In the genomic region with DNA sequence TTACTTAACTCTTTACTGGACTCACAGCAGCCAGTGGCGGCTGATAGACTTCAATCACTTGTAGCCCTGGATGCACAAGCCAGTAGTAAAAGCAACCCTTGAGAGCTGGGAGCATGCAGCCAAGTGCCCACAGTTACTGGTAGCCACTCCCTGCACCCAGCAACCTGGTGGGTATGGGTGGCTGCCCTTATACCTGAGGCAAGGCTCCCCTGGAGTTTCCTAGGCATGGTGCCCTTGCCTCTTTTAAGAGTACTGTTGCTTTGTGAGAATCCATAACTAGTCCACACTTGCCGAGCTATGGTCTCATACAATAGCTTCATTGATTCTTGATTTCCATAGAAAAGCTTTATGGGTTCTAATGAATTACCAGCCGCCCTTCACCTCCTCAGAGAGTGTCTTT, we compare ENCODE assay signal across 12 mouse cellular contexts.
DNase-seq lines count a peak whose midpoint lies in the region; ATAC-seq lines count a peak whose summit lies in the region.
"Had no signal": no experiment of that assay in that cellular context is flagged by ENCODE, and none has a peak within 500 bp of the region (broad histone marks: within the 10 kb centered on the region; RNA-seq: fewer than 3 reads in every experiment).

No protein-coding gene starts in this region.

- H3K27ac ChIP-seq in hindbrain, embryonic 12.5 days: no peak overlapping the region
- H3K27ac ChIP-seq in hindbrain, embryonic 11.5 days (ENCODE audit: low read depth, low read length): no peak overlapping the region
- peak overlapping the region; percentile 77 for H3K27ac ChIP-seq in embryonic facial prominence, embryonic 12.5 days
- peak overlapping the region; percentile 76 for H3K27ac ChIP-seq in limb, embryonic 10.5 days
- no peak overlapping the region for H3K27ac ChIP-seq in liver, embryonic 11.5 days (ENCODE audit: low read depth, low read length)
- H3K27ac ChIP-seq: hindbrain, postnatal 0 days had no signal

- no peaks in the 10 kb centered on the region for H3K9me3 ChIP-seq in hindbrain, embryonic 12.5 days (replicated peaks)
- H3K9me3 ChIP-seq in hindbrain, embryonic 11.5 days (ENCODE audit: control insufficient read depth, low read length): no peaks in the 10 kb centered on the region
- H3K9me3 ChIP-seq in embryonic facial prominence, embryonic 12.5 days: no peaks in the 10 kb centered on the region
- H3K9me3 ChIP-seq in limb, embryonic 10.5 days (replicated peaks): no peaks in the 10 kb centered on the region
- no peaks in the 10 kb centered on the region for H3K9me3 ChIP-seq in liver, embryonic 11.5 days (ENCODE audit: control insufficient read depth, low read length)

- 54% methylated on average over 3 of the region's 3 CpGs for WGBS in hindbrain, embryonic 12.5 days
- WGBS in hindbrain, embryonic 11.5 days: 63% methylated on average over 3 of the region's 3 CpGs
- WGBS in embryonic facial prominence, embryonic 12.5 days: 56% methylated on average over 3 of the region's 3 CpGs
- 69% methylated on average over 3 of the region's 3 CpGs for WGBS in limb, embryonic 10.5 days
- WGBS in liver, embryonic 11.5 days: 88% methylated on average over 3 of the region's 3 CpGs

- peaks cover 2% of the 10 kb centered on the region; the same call in 1 of the 2 replicates for H3K27me3 ChIP-seq in hindbrain, embryonic 12.5 days
- 0 out of 2 replicates have a peak, but pooled peaks cover 2% of the 10 kb centered on the region for H3K27me3 ChIP-seq in hindbrain, embryonic 11.5 days (ENCODE audit: control insufficient read depth, insufficient read depth, low read length)
- no peaks in the 10 kb centered on the region for H3K27me3 ChIP-seq in embryonic facial prominence, embryonic 12.5 days
- H3K27me3 ChIP-seq in limb, embryonic 10.5 days (ENCODE audit: low read depth, poor library complexity, severe bottlenecking): no peaks in the 10 kb centered on the region
- no peaks in the 10 kb centered on the region for H3K27me3 ChIP-seq in liver, embryonic 11.5 days (replicated peaks; ENCODE audit: control insufficient read depth, insufficient read depth, low read length)

- no peak overlapping the region for H3K4me3 ChIP-seq in hindbrain, embryonic 12.5 days
- no peak overlapping the region for H3K4me3 ChIP-seq in hindbrain, embryonic 11.5 days (ENCODE audit: low read depth, low read length)
- peak overlapping the region; percentile 18; the same call in 1 of the 2 replicates for H3K4me3 ChIP-seq in embryonic facial prominence, embryonic 12.5 days
- peak overlapping the region; percentile 28; the same call in 1 of the 2 replicates for H3K4me3 ChIP-seq in limb, embryonic 10.5 days
- H3K4me3 ChIP-seq in liver, embryonic 11.5 days (ENCODE audit: low read depth, low read length): no peak overlapping the region

- no peak for ATAC-seq in hindbrain, embryonic 12.5 days (ENCODE audit: low FRiP score)
- no peak; the same call in 1 of the 2 replicates for ATAC-seq in hindbrain, embryonic 11.5 days (ENCODE audit: low FRiP score)
- ATAC-seq in embryonic facial prominence, embryonic 12.5 days (ENCODE audit: insufficient number of reproducible peaks, insufficient read depth, low FRiP score, low TSS enrichment): no peak
- no peak for ATAC-seq in liver, embryonic 11.5 days (replicated peaks; ENCODE audit: low FRiP score)
- ATAC-seq: hindbrain, postnatal 0 days had no signal

- 0 out of 2 replicates have a peak, but pooled peaks cover 2% of the 10 kb centered on the region for H3K36me3 ChIP-seq in hindbrain, embryonic 12.5 days
- no peaks in the 10 kb centered on the region for H3K36me3 ChIP-seq in hindbrain, embryonic 11.5 days (ENCODE audit: control insufficient read depth, insufficient read depth, low read length)
- peaks cover 15% of the 10 kb centered on the region; the same call in 1 of the 2 replicates for H3K36me3 ChIP-seq in embryonic facial prominence, embryonic 12.5 days
- peaks cover 44% of the 10 kb centered on the region for H3K36me3 ChIP-seq in limb, embryonic 10.5 days
- H3K36me3 ChIP-seq in liver, embryonic 11.5 days (ENCODE audit: control insufficient read depth, insufficient read depth, low read length): no peaks in the 10 kb centered on the region; the same call in 1 of the 2 replicates

- H3K4me1 ChIP-seq in hindbrain, embryonic 12.5 days: peaks cover 31% of the 10 kb centered on the region
- H3K4me1 ChIP-seq in hindbrain, embryonic 11.5 days (replicated peaks; ENCODE audit: control insufficient read depth, insufficient read depth, low read length): peaks cover 4% of the 10 kb centered on the region; the same call in 1 of the 2 replicates
- H3K4me1 ChIP-seq in embryonic facial prominence, embryonic 12.5 days: peaks cover 64% of the 10 kb centered on the region
- peaks cover 81% of the 10 kb centered on the region for H3K4me1 ChIP-seq in limb, embryonic 10.5 days
- H3K4me1 ChIP-seq in liver, embryonic 11.5 days (replicated peaks; ENCODE audit: control insufficient read depth, insufficient read depth, low read length): peaks cover 11% of the 10 kb centered on the region

- H3K9ac ChIP-seq in hindbrain, embryonic 12.5 days: no peak overlapping the region
- no peak overlapping the region for H3K9ac ChIP-seq in hindbrain, embryonic 11.5 days (ENCODE audit: low read depth, low read length)
- H3K9ac ChIP-seq in embryonic facial prominence, embryonic 12.5 days: peak overlapping the region; percentile 42
- H3K9ac ChIP-seq in liver, embryonic 11.5 days (ENCODE audit: low read depth, low read length): no peak overlapping the region

- 0 out of 2 replicates have a peak overlapping the region, but pooled peaks have one; percentile 1 for H3K4me2 ChIP-seq in hindbrain, embryonic 12.5 days (replicated peaks)
- no peak overlapping the region for H3K4me2 ChIP-seq in hindbrain, embryonic 11.5 days (replicated peaks; ENCODE audit: low read depth, low read length)
- peak overlapping the region; percentile 40 for H3K4me2 ChIP-seq in embryonic facial prominence, embryonic 12.5 days (replicated peaks)
- H3K4me2 ChIP-seq in liver, embryonic 11.5 days: no peak overlapping the region

- no peak for DNase-seq in hindbrain, embryonic 11.5 days (ENCODE audit: low spot score)
- DNase-seq in MN1 (ENCODE audit: low spot score): peak; percentile 36
- no peak for DNase-seq in limb, embryonic 10.5 days (ENCODE audit: low spot score)
- no peak for DNase-seq in spleen, adult 12 weeks (ENCODE audit: low spot score)
- DNase-seq in liver, embryonic 11.5 days (ENCODE audit: low spot score): no peak
- no peak for DNase-seq in frontal cortex, postnatal 14 days (ENCODE audit: low spot score in 2 of 2)
- DNase-seq: embryo, embryonic 11 days; lung, postnatal 14 days; thymus, postnatal 25 days had no signal

Comparison
In these comparisons a context has a peak if more than half of its experiments do, and no peak if none do; other contexts are left out.
1. H3K4me2 ChIP-seq: peak in hindbrain, embryonic 12.5 days (single experiment) and embryonic facial prominence, embryonic 12.5 days (single experiment); none in hindbrain, embryonic 11.5 days (single experiment) and liver, embryonic 11.5 days (single experiment).
2. H3K27ac ChIP-seq: peak in embryonic facial prominence, embryonic 12.5 days (single experiment) and limb, embryonic 10.5 days (single experiment); none in hindbrain, embryonic 12.5 days (single experiment), hindbrain, embryonic 11.5 days (single experiment) and liver, embryonic 11.5 days (single experiment).
3. H3K4me3 ChIP-seq: peak in embryonic facial prominence, embryonic 12.5 days (single experiment) and limb, embryonic 10.5 days (single experiment); none in hindbrain, embryonic 12.5 days (single experiment), hindbrain, embryonic 11.5 days (single experiment) and liver, embryonic 11.5 days (single experiment).